Mouse (Mus musculus): ENCODE measurements around the gene Prr14. TPM values are rescaled to one million over a fixed set of nuclear protein-coding genes. Genes with fewer than 3 reads are reported as not detected.

Gene Prr14
- polyA plus RNA-seq, 1 experiment from 2014 or later, result 31.5 TPM

- ATAC-seq, result no peak
- no peak within 1 kb of the TSS for H3K9ac ChIP-seq (ENCODE audit: low read depth, low read length)
- H3K27me3 ChIP-seq (replicated peaks; ENCODE audit: control insufficient read depth, insufficient read depth, low read length), result no peaks in the 10 kb centered on the region
- peaks cover 79% of the 10 kb centered on the region for H3K36me3 ChIP-seq (ENCODE audit: control insufficient read depth, insufficient read depth)
- no peak for TF ChIP-seq CTCF (IDR thresholded peaks at IDR 0.05; ENCODE audit: low read depth)
- 93% methylated on average over 3 of the region's 3 CpGs for WGBS
- no peak within 1 kb of the TSS for H3K4me3 ChIP-seq (ENCODE audit: low read depth, low read length)
- H3K4me2 ChIP-seq (replicated peaks; ENCODE audit: low read depth), result no peak within 1 kb of the TSS
- no peak within 1 kb of the TSS; the same call in 1 of the 2 replicates for H3K27ac ChIP-seq (ENCODE audit: low read depth, low read length)
- H3K4me1 ChIP-seq (replicated peaks; ENCODE audit: control insufficient read depth, insufficient read depth, low read length), result no peaks in the 10 kb centered on the region
- no peaks in the 10 kb centered on the region for H3K9me3 ChIP-seq (ENCODE audit: control insufficient read depth)
Measured at GRCm38 (mm10) chr7:127519284-127519683, 59.9 kb downstream of the Prr14 start, which contains the start of gene Gm42715. Gm42715 (plus strand) TSS chr7:127519584.

Small RNA genes within 50 kb of the gene (microRNA-seq; reads per million reads assigned to microRNA genes)
- gene Gm47278 (not detected), gene Mir7060 (not detected)

Other genes with a start within 250 kb of the Prr14 start
- gene Zfp553, start 226.6 kb upstream of the Prr14 start, polyA plus RNA-seq (2015; fragmentation: Nextera tagmentation; extraction: Ambion mirVana), result 7.4 and 7.6 TPM in 2 replicates
- 6.3 and 6.6 TPM in 2 replicates for gene Sept1, start 226.5 kb upstream of the Prr14 start, polyA plus RNA-seq (2015; fragmentation: Nextera tagmentation; extraction: Ambion mirVana)
- gene Zfp771, start 215.3 kb upstream of the Prr14 start, polyA plus RNA-seq (2015; fragmentation: Nextera tagmentation; extraction: Ambion mirVana), result 17.6 and 19.8 TPM in 2 replicates
- gene Dctpp1, start 198.9 kb upstream of the Prr14 start, polyA plus RNA-seq (2015; fragmentation: Nextera tagmentation; extraction: Ambion mirVana), result 75.2 and 80.9 TPM in 2 replicates
- gene Sephs2, start 185.6 kb upstream of the Prr14 start, polyA plus RNA-seq (2015; fragmentation: Nextera tagmentation; extraction: Ambion mirVana), result 335 and 364 TPM in 2 replicates
- gene Itgal, start 163.4 kb upstream of the Prr14 start, polyA plus RNA-seq (2015; fragmentation: Nextera tagmentation; extraction: Ambion mirVana), result 0.69 and 0.87 TPM in 2 replicates
- gene Zfp768, start 114.0 kb upstream of the Prr14 start, polyA plus RNA-seq (2015; fragmentation: Nextera tagmentation; extraction: Ambion mirVana), result 16.3 and 18.0 TPM in 2 replicates
- gene Zfp747, start 83.6 kb upstream of the Prr14 start, polyA plus RNA-seq (2015; fragmentation: Nextera tagmentation; extraction: Ambion mirVana), result 7.3 and 9.0 TPM in 2 replicates
- 4.7 and 5.8 TPM in 2 replicates for gene 9130019O22Rik, start 72.4 kb upstream of the Prr14 start, polyA plus RNA-seq (2015; fragmentation: Nextera tagmentation; extraction: Ambion mirVana)
- gene E430018J23Rik, start 66.0 kb upstream of the Prr14 start, polyA plus RNA-seq (2015; fragmentation: Nextera tagmentation; extraction: Ambion mirVana), result 6.8 and 8.0 TPM in 2 replicates
- gene Zfp764, start 52.8 kb upstream of the Prr14 start, polyA plus RNA-seq (2015; fragmentation: Nextera tagmentation; extraction: Ambion mirVana), result 4.8 and 5.2 TPM in 2 replicates
- 18.6 and 22.0 TPM in 2 replicates for gene Zfp688, start 37.5 kb upstream of the Prr14 start, polyA plus RNA-seq (2015; fragmentation: Nextera tagmentation; extraction: Ambion mirVana)
- gene Zfp689, start 10.5 kb upstream of the Prr14 start, polyA plus RNA-seq (2015; fragmentation: Nextera tagmentation; extraction: Ambion mirVana), result 2.2 and 2.6 TPM in 2 replicates
- gene Fbrs, start 19.6 kb downstream of the Prr14 start, polyA plus RNA-seq (2015; fragmentation: Nextera tagmentation; extraction: Ambion mirVana), result 8.1 and 9.4 TPM in 2 replicates
- 12.3 and 12.5 TPM in 2 replicates for gene Srcap, start 52.4 kb downstream of the Prr14 start, polyA plus RNA-seq (2015; fragmentation: Nextera tagmentation; extraction: Ambion mirVana)
- gene Gm42715, start 60.0 kb downstream of the Prr14 start, polyA plus RNA-seq (2015; fragmentation: Nextera tagmentation; extraction: Ambion mirVana), result 5.0 and 6.6 TPM in 2 replicates
- gene Tmem265, start 101.8 kb downstream of the Prr14 start, polyA plus RNA-seq (2015; fragmentation: Nextera tagmentation; extraction: Ambion mirVana), result 1.9 and 3.8 TPM in 2 replicates
- gene Phkg2, start 113.7 kb downstream of the Prr14 start, polyA plus RNA-seq (2015; fragmentation: Nextera tagmentation; extraction: Ambion mirVana), result 25.1 and 25.7 TPM in 2 replicates
- 3.0 and 3.1 TPM in 2 replicates for gene Ccdc189, start 129.0 kb downstream of the Prr14 start, polyA plus RNA-seq (2015; fragmentation: Nextera tagmentation; extraction: Ambion mirVana)
- 16.7 and 20.6 TPM in 2 replicates for gene Rnf40, start 129.2 kb downstream of the Prr14 start, polyA plus RNA-seq (2015; fragmentation: Nextera tagmentation; extraction: Ambion mirVana)
- 3.0 and 3.8 TPM in 2 replicates for gene Zfp629, start 156.2 kb downstream of the Prr14 start, polyA plus RNA-seq (2015; fragmentation: Nextera tagmentation; extraction: Ambion mirVana)
- gene Bcl7c, start 249.3 kb downstream of the Prr14 start, polyA plus RNA-seq (2015; fragmentation: Nextera tagmentation; extraction: Ambion mirVana), result 26.6 and 27.7 TPM in 2 replicates

Data from intestine, postnatal 0 days (tissue).